Mouse (Mus musculus): ENCODE measurements around the gene Hhip. TPM values are rescaled to one million over a fixed set of nuclear protein-coding genes. Genes with fewer than 3 reads are reported as not detected.
"Not testable (repeated sequence)": the region's sequence is repeated elsewhere in the genome, so short reads cannot be mapped to it uniquely, and the experiment has no call there.

The Hhip gene
- polyA plus RNA-seq, 1 experiment from 2014 or later = 4.0 TPM

- Histone ChIP-seq H3K4me2 (ENCODE audit: low read depth, low read length) (no peak overlapping the region), H3K27ac (ENCODE audit: low read depth) (no peak overlapping the region), H3K27me3 (ENCODE audit: insufficient read depth, low read length) (no peaks in the 10 kb centered on the region), H3K9me3 (ENCODE audit: low read length) (no peaks in the 10 kb centered on the region), H3K4me1 (ENCODE audit: insufficient read depth) (no peaks in the 10 kb centered on the region), H3K36me3 (replicated peaks; ENCODE audit: insufficient read depth, low read length) (no peaks in the 10 kb centered on the region), H3K4me3 (ENCODE audit: low read depth, low read length) (no peak overlapping the region), H3K9ac (replicated peaks) (no peak overlapping the region)
- 75% methylated on average over 5 of the region's 5 CpGs for WGBS (ENCODE audit: insufficient replicate concordance)
- DNase-seq = no peak
- TF ChIP-seq CTCF (IDR thresholded peaks at IDR 0.05; ENCODE audit: low read depth) (no peak), EP300 (IDR thresholded peaks at IDR 0.05; ENCODE audit: low read depth) (no peak)
- no peak for ATAC-seq
Observed at GRCm38 (mm10) chr8:80004421-80004820, 53.4 kb downstream of the Hhip start.

GRCm38 (mm10) chr8:80002313-80002712 is 55.5 kb downstream of the Hhip start:
- Histone ChIP-seq H3K4me2 (ENCODE audit: low read depth, low read length) (no peak overlapping the region), H3K9me3 (ENCODE audit: low read length) (no peaks in the 10 kb centered on the region), H3K9ac (replicated peaks) (no peak overlapping the region), H3K27me3 (ENCODE audit: insufficient read depth, low read length) (no peaks in the 10 kb centered on the region), H3K4me3 (ENCODE audit: low read depth, low read length) (no peak overlapping the region), H3K27ac (ENCODE audit: low read depth) (no peak overlapping the region), H3K36me3 (replicated peaks; ENCODE audit: insufficient read depth, low read length) (no peaks in the 10 kb centered on the region), H3K4me1 (ENCODE audit: insufficient read depth) (no peaks in the 10 kb centered on the region)
- no peak for ATAC-seq
- DNase-seq = no peak
- TF ChIP-seq CTCF (IDR thresholded peaks at IDR 0.05; ENCODE audit: low read depth) (no peak), EP300 (IDR thresholded peaks at IDR 0.05; ENCODE audit: low read depth) (no peak)
- WGBS (ENCODE audit: insufficient replicate concordance) = 74% methylated on average over 5 of the region's 5 CpGs

GRCm38 (mm10) chr8:79995075-79995474 is 62.7 kb downstream of the Hhip start:
- DNase-seq (no peak), ATAC-seq (no peak)
- WGBS (ENCODE audit: insufficient replicate concordance) = 58% methylated on average over 6 of the region's 6 CpGs
- H3K4me1 ChIP-seq (ENCODE audit: insufficient read depth) = no peaks in the 10 kb centered on the region
- H3K27me3 ChIP-seq (ENCODE audit: insufficient read depth, low read length) = no peaks in the 10 kb centered on the region
- H3K4me3 ChIP-seq (ENCODE audit: low read depth, low read length) = no peak overlapping the region
- TF ChIP-seq CTCF (IDR thresholded peaks at IDR 0.05; ENCODE audit: low read depth) (no peak), EP300 (IDR thresholded peaks at IDR 0.05; ENCODE audit: low read depth) (no peak)
- no peak overlapping the region for H3K4me2 ChIP-seq (ENCODE audit: low read depth, low read length)
- H3K9ac ChIP-seq (replicated peaks) = no peak overlapping the region
- H3K9me3 ChIP-seq (ENCODE audit: low read length) = no peaks in the 10 kb centered on the region
- H3K36me3 ChIP-seq (replicated peaks; ENCODE audit: insufficient read depth, low read length) = no peaks in the 10 kb centered on the region
- no peak overlapping the region for H3K27ac ChIP-seq (ENCODE audit: low read depth)

- WGBS (ENCODE audit: insufficient replicate concordance) = 76% methylated on average over 1 of the region's 1 CpGs
- DNase-seq = no peak
- Histone ChIP-seq H3K4me1 (ENCODE audit: insufficient read depth) (no peaks in the 10 kb centered on the region), H3K4me3 (ENCODE audit: low read depth, low read length) (no peak overlapping the region), H3K4me2 (ENCODE audit: low read depth, low read length) (no peak overlapping the region), H3K36me3 (replicated peaks; ENCODE audit: insufficient read depth, low read length) (no peaks in the 10 kb centered on the region), H3K27me3 (ENCODE audit: insufficient read depth, low read length) (no peaks in the 10 kb centered on the region), H3K9me3 (ENCODE audit: low read length) (no peaks in the 10 kb centered on the region), H3K27ac (ENCODE audit: low read depth) (no peak overlapping the region), H3K9ac (replicated peaks) (no peak overlapping the region)
- ATAC-seq = no peak
- no peak for TF ChIP-seq CTCF (IDR thresholded peaks at IDR 0.05; ENCODE audit: low read depth)
Observed at GRCm38 (mm10) chr8:79993507-79993906, 64.3 kb downstream of the Hhip start.

GRCm38 (mm10) chr8:79992121-79992848 is 65.5 kb downstream of the Hhip start:
- H3K27me3 ChIP-seq (ENCODE audit: insufficient read depth, low read length) = no peaks in the 10 kb centered on the region
- TF ChIP-seq EP300 (IDR thresholded peaks at IDR 0.05; ENCODE audit: low read depth) = no peak
- no peak for TF ChIP-seq CTCF (IDR thresholded peaks at IDR 0.05; ENCODE audit: low read depth)
- ATAC-seq = no peak
- DNase-seq = no peak
- H3K4me1 ChIP-seq (ENCODE audit: insufficient read depth) = no peaks in the 10 kb centered on the region
- H3K36me3 ChIP-seq (replicated peaks; ENCODE audit: insufficient read depth, low read length) = no peaks in the 10 kb centered on the region
- 65% methylated on average over 9 of the region's 9 CpGs for WGBS (ENCODE audit: insufficient replicate concordance)
- no peak overlapping the region for H3K9ac ChIP-seq (replicated peaks)
- no peak overlapping the region for H3K27ac ChIP-seq (ENCODE audit: low read depth)
- no peaks in the 10 kb centered on the region for H3K9me3 ChIP-seq (ENCODE audit: low read length)
- no peak overlapping the region for H3K4me3 ChIP-seq (ENCODE audit: low read depth, low read length)
- H3K4me2 ChIP-seq (ENCODE audit: low read depth, low read length) = no peak overlapping the region

- H3K9ac ChIP-seq (replicated peaks); H3K9me3 ChIP-seq (ENCODE audit: low read length); H3K27ac ChIP-seq (ENCODE audit: low read depth); H3K27me3 ChIP-seq (ENCODE audit: insufficient read depth, low read length); H3K4me3 ChIP-seq (ENCODE audit: low read depth, low read length); DNase-seq; H3K4me1 ChIP-seq (ENCODE audit: insufficient read depth); H3K36me3 ChIP-seq (replicated peaks; ENCODE audit: insufficient read depth, low read length); ATAC-seq; H3K4me2 ChIP-seq (ENCODE audit: low read depth, low read length): not testable (repeated sequence)
- whole genome bisulfite sequencing (ENCODE audit: insufficient replicate concordance) = 89% methylated on average over 1 of the region's 2 CpGs
Observed at GRCm38 (mm10) chr8:79991420-79991819, 66.4 kb downstream of the Hhip start.

GRCm38 (mm10) chr8:79984946-79985345 is 72.9 kb downstream of the Hhip start:
- Histone ChIP-seq H3K36me3 (replicated peaks; ENCODE audit: insufficient read depth, low read length) (no peaks in the 10 kb centered on the region), H3K9ac (replicated peaks) (no peak overlapping the region), H3K27ac (ENCODE audit: low read depth) (no peak overlapping the region), H3K4me1 (ENCODE audit: insufficient read depth) (no peaks in the 10 kb centered on the region), H3K4me2 (ENCODE audit: low read depth, low read length) (no peak overlapping the region), H3K27me3 (ENCODE audit: insufficient read depth, low read length) (no peaks in the 10 kb centered on the region), H3K4me3 (ENCODE audit: low read depth, low read length) (no peak overlapping the region), H3K9me3 (ENCODE audit: low read length) (no peaks in the 10 kb centered on the region)
- ATAC-seq = no peak
- no peak for DNase-seq
- 71% methylated on average over 2 of the region's 2 CpGs for WGBS (ENCODE audit: insufficient replicate concordance)
- no peak for TF ChIP-seq CTCF (IDR thresholded peaks at IDR 0.05; ENCODE audit: low read depth)
- no peak for TF ChIP-seq EP300 (IDR thresholded peaks at IDR 0.05; ENCODE audit: low read depth)
